Mouse (Mus musculus): ENCODE results near the gene Akap13. TPM values are rescaled to one million over a fixed set of nuclear protein-coding genes. Genes with fewer than 3 reads are reported as not detected.
"Not testable (repeated sequence)": the region's sequence is repeated elsewhere in the genome, so short reads cannot be mapped to it uniquely, and the experiment has no call there.

Gene Akap13
- total RNA-seq, 1 experiment, result 24.6 TPM

GRCm38 (mm10) chr7:75786812-75787211 lies 331.5 kb downstream of the Akap13 start:
- Histone ChIP-seq H3K27ac (ENCODE audit: insufficient read depth, low read depth, low read length, poor library complexity, severe bottlenecking) (no peak overlapping the region), H3K4me1 (ENCODE audit: control insufficient read depth in 2 of 2, insufficient read depth in 2 of 2, low read length in 2 of 2, poor library complexity in 1 of 2) (0 out of 4 replicates have a peak, but pooled peaks cover 0 to 2% of the 10 kb centered on the region in 2 experiments), H3K4me3 (ENCODE audit: insufficient read depth in 1 of 2, low read depth in 1 of 2, low read length in 2 of 2, poor library complexity in 1 of 2, severe bottlenecking in 1 of 2) (no peak overlapping the region), H3K36me3 (ENCODE audit: control insufficient read depth, insufficient read depth, low read length, poor library complexity, severe bottlenecking) (no peaks in the 10 kb centered on the region), H3K9me3 (ENCODE audit: control insufficient read depth, insufficient read depth, low read depth, low read length) (no peaks in the 10 kb centered on the region), H3K9ac (ENCODE audit: insufficient read depth, low read depth, low read length, poor library complexity, severe bottlenecking) (no peak overlapping the region)
- in situ Hi-C loops (cut with MboI; ENCODE audit: low sequenced_read_pairs in 2 of 2, unreplicated experiment in 2 of 2), result no loop called here
- no peak for DNase-seq (ENCODE audit: low read depth, low spot score)
- no peak for TF ChIP-seq CHD2 (IDR thresholded peaks at IDR 0.05; ENCODE audit: low read depth, low read length)
- TF ChIP-seq HCFC1 (IDR thresholded peaks at IDR 0.05; ENCODE audit: borderline replicate concordance, insufficient read depth, low read length), result no peak
- TF ChIP-seq MAFK (IDR thresholded peaks at IDR 0.05; ENCODE audit: insufficient read depth, low read depth, low read length), result no peak
- TF ChIP-seq ZNF384 (IDR thresholded peaks at IDR 0.05; ENCODE audit: low read depth, low read length), result no peak
- no peak for TF ChIP-seq ZC3H11A (IDR thresholded peaks at IDR 0.05; ENCODE audit: borderline replicate concordance, low read depth, low read length)

DNA sequence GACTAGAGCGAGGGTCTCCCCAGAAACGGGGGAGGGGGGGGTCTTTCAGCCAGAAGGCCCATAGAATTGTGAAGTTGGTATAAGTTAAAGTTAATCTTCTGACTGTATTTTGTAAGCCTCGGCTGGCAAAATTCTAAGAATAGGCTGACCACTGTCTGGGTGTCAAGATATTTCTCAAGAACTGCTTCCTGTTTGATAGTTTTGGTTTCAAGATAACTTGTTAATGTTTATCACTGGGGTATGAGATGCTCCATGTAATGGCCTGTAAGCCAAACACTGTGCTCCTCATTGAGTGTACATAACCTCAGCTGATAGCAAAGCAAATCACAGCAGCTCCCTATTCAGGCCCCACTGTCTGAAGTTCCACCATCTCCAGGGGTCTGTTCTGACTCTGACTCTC lies 332.0 kb downstream of the Akap13 start:
- no peaks in the 10 kb centered on the region for H3K36me3 ChIP-seq (ENCODE audit: control insufficient read depth, insufficient read depth, low read length, poor library complexity, severe bottlenecking)

DNA sequence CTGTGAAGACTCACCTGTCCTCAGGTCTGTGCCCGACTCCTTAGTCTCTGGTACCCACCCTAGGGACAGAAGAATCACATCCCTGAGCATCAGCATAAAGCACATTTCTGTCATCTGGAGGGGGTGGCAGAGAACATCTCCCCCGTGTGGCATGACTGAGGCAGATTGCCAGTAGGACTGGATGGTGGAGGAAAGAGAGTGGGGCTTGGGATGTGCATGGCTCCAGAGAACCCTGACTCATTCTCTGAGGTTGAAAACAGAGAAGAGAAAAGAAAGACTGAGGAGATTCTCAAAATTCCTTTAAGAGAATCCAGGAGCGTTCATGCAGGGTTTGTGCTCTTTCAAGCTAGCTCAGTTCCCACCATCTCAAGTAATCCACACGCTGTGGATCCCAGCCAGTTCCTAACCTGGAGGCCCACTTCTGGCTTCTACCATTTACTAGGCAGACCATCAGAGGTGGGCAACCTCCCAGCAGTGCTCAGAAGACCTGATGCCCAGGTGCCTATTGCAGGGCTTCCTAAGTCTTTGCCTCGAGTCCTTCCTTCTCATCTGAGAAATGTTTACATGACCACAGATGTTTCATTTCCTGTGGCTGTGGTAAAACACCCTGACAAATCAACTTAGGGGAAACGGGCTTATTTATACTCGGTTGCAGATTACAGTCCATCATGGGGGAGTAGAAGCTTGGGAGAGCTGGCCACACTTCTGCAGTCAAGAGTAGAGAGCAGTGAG lies 332.9 kb downstream of the Akap13 start:
- DNase-seq (ENCODE audit: low read depth, low spot score); H3K4me3 ChIP-seq (ENCODE audit: insufficient read depth in 1 of 2, low read depth in 1 of 2, low read length in 2 of 2, poor library complexity in 1 of 2, severe bottlenecking in 1 of 2); H3K9me3 ChIP-seq (ENCODE audit: control insufficient read depth, insufficient read depth, low read depth, low read length); H3K9ac ChIP-seq (ENCODE audit: insufficient read depth, low read depth, low read length, poor library complexity, severe bottlenecking); in situ Hi-C loops (cut with MboI; ENCODE audit: low sequenced_read_pairs in 2 of 2, unreplicated experiment in 2 of 2); H3K27ac ChIP-seq (ENCODE audit: insufficient read depth, low read depth, low read length, poor library complexity, severe bottlenecking); H3K4me1 ChIP-seq (ENCODE audit: control insufficient read depth in 2 of 2, insufficient read depth in 2 of 2, low read length in 2 of 2, poor library complexity in 1 of 2); H3K36me3 ChIP-seq (ENCODE audit: control insufficient read depth, insufficient read depth, low read length, poor library complexity, severe bottlenecking): not testable (repeated sequence)

More for the DNA sequence above, 332.0 kb downstream of the Akap13 start:
- no peak for TF ChIP-seq ZNF384 (IDR thresholded peaks at IDR 0.05; ENCODE audit: low read depth, low read length)
- TF ChIP-seq ZC3H11A (IDR thresholded peaks at IDR 0.05; ENCODE audit: borderline replicate concordance, low read depth, low read length), result no peak
- TF ChIP-seq HCFC1 (IDR thresholded peaks at IDR 0.05; ENCODE audit: borderline replicate concordance, insufficient read depth, low read length), result no peak
- TF ChIP-seq MAFK (IDR thresholded peaks at IDR 0.05; ENCODE audit: insufficient read depth, low read depth, low read length), result no peak
- TF ChIP-seq CHD2 (IDR thresholded peaks at IDR 0.05; ENCODE audit: low read depth, low read length), result no peak
- H3K4me3 ChIP-seq (ENCODE audit: insufficient read depth in 1 of 2, low read depth in 1 of 2, low read length in 2 of 2, poor library complexity in 1 of 2, severe bottlenecking in 1 of 2), result no peak overlapping the region
- H3K27ac ChIP-seq (ENCODE audit: insufficient read depth, low read depth, low read length, poor library complexity, severe bottlenecking), result no peak overlapping the region
- in situ Hi-C loops (cut with MboI; ENCODE audit: low sequenced_read_pairs in 2 of 2, unreplicated experiment in 2 of 2), result no loop called here
- 0 out of 4 replicates have a peak, but pooled peaks cover 0 to 2% of the 10 kb centered on the region in 2 experiments for H3K4me1 ChIP-seq (ENCODE audit: control insufficient read depth in 2 of 2, insufficient read depth in 2 of 2, low read length in 2 of 2, poor library complexity in 1 of 2)
- H3K9me3 ChIP-seq (ENCODE audit: control insufficient read depth, insufficient read depth, low read depth, low read length), result no peaks in the 10 kb centered on the region
- DNase-seq (ENCODE audit: low read depth, low spot score), result no peak
- no peak overlapping the region for H3K9ac ChIP-seq (ENCODE audit: insufficient read depth, low read depth, low read length, poor library complexity, severe bottlenecking)

GRCm38 (mm10) chr7:75788801-75789135 lies 333.4 kb downstream of the Akap13 start:
- H3K27ac ChIP-seq (ENCODE audit: insufficient read depth, low read depth, low read length, poor library complexity, severe bottlenecking); H3K9ac ChIP-seq (ENCODE audit: insufficient read depth, low read depth, low read length, poor library complexity, severe bottlenecking); H3K4me3 ChIP-seq (ENCODE audit: insufficient read depth in 1 of 2, low read depth in 1 of 2, low read length in 2 of 2, poor library complexity in 1 of 2, severe bottlenecking in 1 of 2); H3K36me3 ChIP-seq (ENCODE audit: control insufficient read depth, insufficient read depth, low read length, poor library complexity, severe bottlenecking); DNase-seq (ENCODE audit: low read depth, low spot score); H3K9me3 ChIP-seq (ENCODE audit: control insufficient read depth, insufficient read depth, low read depth, low read length); in situ Hi-C loops (cut with MboI; ENCODE audit: low sequenced_read_pairs in 2 of 2, unreplicated experiment in 2 of 2); H3K4me1 ChIP-seq (ENCODE audit: control insufficient read depth in 2 of 2, insufficient read depth in 2 of 2, low read length in 2 of 2, poor library complexity in 1 of 2): not testable (repeated sequence)

DNA sequence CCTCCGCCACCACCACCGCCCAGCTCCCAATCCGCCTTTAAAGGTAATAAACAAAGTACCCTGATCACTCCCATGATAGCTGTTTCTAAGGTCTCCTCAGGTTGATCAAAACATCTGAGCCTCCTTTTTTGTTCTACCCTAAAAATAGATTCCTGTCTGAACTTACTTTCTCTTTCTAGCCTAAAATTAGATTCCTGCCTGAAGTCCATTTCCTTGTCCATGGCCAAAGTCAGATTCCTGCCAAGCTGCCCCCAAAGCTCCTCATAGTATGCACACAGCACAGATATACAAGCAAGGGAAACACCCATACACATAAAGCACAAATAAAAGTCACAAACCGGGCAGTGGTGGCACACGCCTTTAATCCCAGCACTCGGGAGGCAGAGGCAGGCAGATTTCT lies 334.4 kb downstream of the Akap13 start:
- Histone ChIP-seq H3K4me1 (ENCODE audit: control insufficient read depth in 2 of 2, insufficient read depth in 2 of 2, low read length in 2 of 2, poor library complexity in 1 of 2) (no peaks in the 10 kb centered on the region), H3K9me3 (ENCODE audit: control insufficient read depth, insufficient read depth, low read depth, low read length) (no peaks in the 10 kb centered on the region), H3K9ac (ENCODE audit: insufficient read depth, low read depth, low read length, poor library complexity, severe bottlenecking) (no peak overlapping the region), H3K27ac (ENCODE audit: insufficient read depth, low read depth, low read length, poor library complexity, severe bottlenecking) (no peak overlapping the region), H3K36me3 (ENCODE audit: control insufficient read depth, insufficient read depth, low read length, poor library complexity, severe bottlenecking) (no peaks in the 10 kb centered on the region), H3K4me3 (ENCODE audit: insufficient read depth in 1 of 2, low read depth in 1 of 2, low read length in 2 of 2, poor library complexity in 1 of 2, severe bottlenecking in 1 of 2) (no peak overlapping the region)
- in situ Hi-C loops (cut with MboI; ENCODE audit: low sequenced_read_pairs in 2 of 2, unreplicated experiment in 2 of 2), result no loop called here
- DNase-seq (ENCODE audit: low read depth, low spot score), result no peak
- no peak for TF ChIP-seq ZC3H11A (IDR thresholded peaks at IDR 0.05; ENCODE audit: borderline replicate concordance, low read depth, low read length)
- no peak for TF ChIP-seq ZNF384 (IDR thresholded peaks at IDR 0.05; ENCODE audit: low read depth, low read length)
- no peak for TF ChIP-seq CHD2 (IDR thresholded peaks at IDR 0.05; ENCODE audit: low read depth, low read length)
- no peak for TF ChIP-seq HCFC1 (IDR thresholded peaks at IDR 0.05; ENCODE audit: borderline replicate concordance, insufficient read depth, low read length)
- no peak for TF ChIP-seq MAFK (IDR thresholded peaks at IDR 0.05; ENCODE audit: insufficient read depth, low read depth, low read length)

DNA sequence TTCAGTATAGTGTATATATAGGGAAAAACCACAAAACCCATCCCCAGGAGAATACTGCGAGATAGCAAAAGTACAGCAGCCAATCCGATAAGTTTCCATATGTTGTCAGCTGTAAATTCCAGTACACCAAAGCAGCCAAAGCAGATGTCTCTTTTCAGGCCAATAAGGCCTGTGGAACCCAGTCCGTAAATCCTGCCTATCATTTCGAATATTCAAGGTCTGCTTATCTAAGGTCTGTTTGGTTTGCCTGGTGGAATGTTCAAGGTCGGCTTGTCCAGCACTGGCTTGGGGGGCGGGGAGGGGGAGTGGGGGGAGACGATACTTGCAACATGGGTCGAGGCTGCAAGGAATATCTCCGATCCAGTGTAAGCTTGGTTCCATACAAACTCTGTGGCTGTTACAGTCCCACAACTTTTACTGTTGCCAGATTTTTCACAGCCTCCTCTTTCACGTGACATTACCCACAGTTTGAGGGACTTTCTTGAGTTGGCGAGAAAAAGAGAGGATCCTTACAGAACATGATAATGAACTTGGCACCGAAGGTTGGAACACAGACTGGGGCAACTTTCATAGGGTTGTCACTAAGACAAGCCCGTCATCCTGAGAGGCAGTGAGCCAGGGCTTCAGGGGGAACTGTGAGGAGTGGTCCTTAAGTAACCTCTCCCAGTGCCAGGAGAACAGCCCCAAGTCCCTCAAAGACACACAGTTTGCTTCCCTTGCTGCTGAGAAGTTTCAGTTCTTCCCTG lies 335.9 kb downstream of the Akap13 start:
- H3K36me3 ChIP-seq (ENCODE audit: control insufficient read depth, insufficient read depth, low read length, poor library complexity, severe bottlenecking); H3K9ac ChIP-seq (ENCODE audit: insufficient read depth, low read depth, low read length, poor library complexity, severe bottlenecking); H3K4me1 ChIP-seq (ENCODE audit: control insufficient read depth in 2 of 2, insufficient read depth in 2 of 2, low read length in 2 of 2, poor library complexity in 1 of 2); DNase-seq (ENCODE audit: low read depth, low spot score); H3K27ac ChIP-seq (ENCODE audit: insufficient read depth, low read depth, low read length, poor library complexity, severe bottlenecking); H3K4me3 ChIP-seq (ENCODE audit: insufficient read depth in 1 of 2, low read depth in 1 of 2, low read length in 2 of 2, poor library complexity in 1 of 2, severe bottlenecking in 1 of 2); in situ Hi-C loops (cut with MboI; ENCODE audit: low sequenced_read_pairs in 2 of 2, unreplicated experiment in 2 of 2); H3K9me3 ChIP-seq (ENCODE audit: control insufficient read depth, insufficient read depth, low read depth, low read length): not testable (repeated sequence)
